Mouse (Mus musculus) gastrocnemius, adult 2 months (tissue): Measurements from ENCODE around the gene 2310034G01Rik. TPM values are rescaled to one million over a fixed set of nuclear protein-coding genes. Genes with fewer than 3 reads are reported as not detected.

Source experiments
- DNase-seq: peaks from one replicate; pipeline ENCODE4 v3.0.0; 2022
- H3K27ac ChIP-seq: fragments of 200-600 bp; 2 replicates; pipeline ENCODE4 v1.8.1; 2022; ENCODE audit warnings: mild to moderate bottlenecking
- H3K4me3 ChIP-seq: fragments of 200-600 bp; 2 replicates; pipeline ENCODE4 v1.8.1; 2022; ENCODE audit warnings: mild to moderate bottlenecking, moderate library complexity
- CTCF ChIP-seq: fragments of 200-600 bp; IDR thresholded peaks from 2 replicates; pipeline ENCODE4 v1.8.1; 2022; ENCODE audit warnings: antibody characterized with exemption, mild to moderate bottlenecking, moderate library complexity
- intact Hi-C: fragments of 180-260 bp; cut with DNase I; formaldehyde crosslinking; loops from one replicate; pipeline ENCODE4 v1.15.1; 2025
- long read RNA-seq, 2 experiments: library from polyadenylated mRNA; stranded (forward); transcript quantifications; one replicate each; pipeline ENCODE4 v2.0.0; 2021
- total RNA-seq, 2 experiments: library from RNA; stranded (reverse); gene quantifications; 2 replicates each; pipeline ENCODE4 v1.2.3; 2021

Gene 2310034G01Rik
- total RNA-seq, result under 1 TPM; 0.17 to 0.18 TPM
- long read RNA-seq, experiment 1, result 0 reads
- long read RNA-seq, experiment 2, result 0 reads

DNA sequence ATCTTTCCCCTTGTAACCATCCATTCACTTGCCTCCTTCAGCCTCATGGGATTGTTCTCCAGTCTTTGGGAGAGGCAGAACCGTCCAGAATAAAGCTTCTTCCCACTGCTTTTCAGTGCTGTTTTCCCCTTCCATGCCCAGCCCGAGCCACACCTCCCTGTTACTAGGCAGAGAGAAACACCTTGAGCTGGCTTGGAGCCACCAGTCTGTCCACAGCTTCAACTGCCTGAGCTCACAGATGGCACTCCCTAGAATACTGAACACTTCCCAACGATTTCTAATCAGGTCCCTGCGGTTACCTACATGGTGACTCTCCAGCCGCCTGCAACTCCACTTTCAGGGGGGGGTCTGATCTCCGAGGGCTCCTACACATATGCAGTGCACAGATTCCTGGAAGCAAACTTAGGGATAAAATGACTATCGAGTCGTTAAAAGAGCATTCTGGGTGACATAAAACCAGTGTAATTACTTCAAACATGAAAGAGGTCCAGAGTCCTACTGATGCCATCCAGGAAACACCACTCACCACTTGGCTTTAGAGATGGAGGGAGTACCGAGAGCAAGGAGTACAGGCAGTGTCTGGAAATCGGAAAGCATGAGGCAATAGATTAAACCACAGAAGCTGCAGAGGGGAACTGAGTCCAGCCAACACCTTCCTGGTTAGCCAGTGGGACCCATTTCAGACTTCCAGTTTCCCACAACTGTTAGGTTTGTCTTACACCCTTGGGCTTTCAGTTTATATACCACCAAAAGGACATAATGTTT is at the start of gene 2310034G01Rik:
TSS of gene 2310034G01Rik (minus strand) at position 135 of the 765 bp plus-strand sequence.
- H3K4me3 ChIP-seq, result peak within 1 kb of the TSS; percentile 92
- intact Hi-C loops, result no loop called here
- no peak for TF ChIP-seq CTCF
- peak within 1 kb of the TSS; percentile 86 for H3K27ac ChIP-seq
- no peak for DNase-seq

DNA sequence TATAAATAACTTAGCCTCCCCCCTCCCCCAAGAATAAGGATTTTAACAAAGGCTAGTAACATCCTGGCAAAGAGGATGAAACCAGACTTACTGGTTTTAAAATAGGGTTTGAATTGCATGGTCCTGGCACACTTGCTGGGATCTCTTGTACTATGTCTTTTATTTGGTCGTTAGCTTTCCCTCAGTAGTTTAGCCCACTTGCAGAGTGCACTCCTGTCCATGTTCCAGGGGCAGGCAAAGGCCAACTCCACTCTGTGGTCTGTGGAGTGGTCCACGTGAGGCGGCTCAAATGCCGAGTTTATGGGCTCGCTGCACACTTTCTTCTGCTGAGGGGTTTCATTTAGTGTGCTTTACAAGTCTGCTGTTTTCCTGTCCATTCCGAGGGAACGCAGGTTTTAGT is 49.8 kb upstream of the 2310034G01Rik start:
- no peak overlapping the region for H3K4me3 ChIP-seq
- no peak for TF ChIP-seq CTCF
- intact Hi-C loops, result no loop called here
- no peak overlapping the region for H3K27ac ChIP-seq
- DNase-seq, result no peak

DNA sequence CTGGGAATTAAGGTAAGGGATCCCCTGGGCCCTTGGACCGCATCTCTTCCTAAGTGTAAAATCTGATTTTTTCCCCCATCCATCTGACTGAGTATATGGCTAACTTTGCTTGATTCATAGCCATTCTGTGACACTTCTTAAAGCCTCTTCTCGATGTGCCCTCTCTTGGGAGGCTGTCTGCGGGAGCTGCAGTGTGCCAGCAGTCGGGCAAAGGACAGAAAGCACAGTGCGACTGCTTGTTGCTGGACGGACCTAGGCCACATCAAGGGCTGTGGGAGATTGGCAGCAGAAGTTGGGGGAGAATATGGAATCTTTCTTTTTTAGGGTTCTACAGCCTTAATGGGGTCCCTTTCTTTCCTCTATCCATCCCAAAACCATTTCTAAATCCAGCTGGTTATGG is 49.3 kb upstream of the 2310034G01Rik start:
- DNase-seq, result no peak
- H3K27ac ChIP-seq, result no peak overlapping the region
- intact Hi-C loops, result no loop called here
- H3K4me3 ChIP-seq, result no peak overlapping the region
- TF ChIP-seq CTCF, result no peak

DNA sequence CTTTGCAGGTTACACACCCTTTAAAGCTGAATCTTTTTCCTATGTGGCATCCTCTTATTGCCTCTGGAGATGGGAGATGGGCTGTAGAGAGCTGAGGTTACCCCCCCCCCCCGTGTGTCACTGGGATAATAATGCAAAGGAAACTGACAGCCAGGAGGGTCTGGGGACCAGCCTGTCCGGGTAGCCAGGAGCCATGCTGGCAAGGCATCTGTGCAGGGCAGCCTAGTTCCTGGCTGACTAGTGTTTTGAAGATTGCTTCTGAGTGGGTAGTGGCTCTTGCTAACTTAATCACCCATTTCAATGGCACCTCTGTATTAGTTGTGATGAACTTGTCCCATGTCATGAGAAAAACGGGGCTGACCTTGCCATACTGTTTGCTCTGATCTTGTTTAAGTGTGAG is 48.3 kb upstream of the 2310034G01Rik start:
- Histone ChIP-seq H3K4me3 (no peak overlapping the region; the same call in 1 of the 2 replicates), H3K27ac (no peak overlapping the region)
- DNase-seq, result no peak
- intact Hi-C loops, result no loop called here
- TF ChIP-seq CTCF, result no peak

DNA sequence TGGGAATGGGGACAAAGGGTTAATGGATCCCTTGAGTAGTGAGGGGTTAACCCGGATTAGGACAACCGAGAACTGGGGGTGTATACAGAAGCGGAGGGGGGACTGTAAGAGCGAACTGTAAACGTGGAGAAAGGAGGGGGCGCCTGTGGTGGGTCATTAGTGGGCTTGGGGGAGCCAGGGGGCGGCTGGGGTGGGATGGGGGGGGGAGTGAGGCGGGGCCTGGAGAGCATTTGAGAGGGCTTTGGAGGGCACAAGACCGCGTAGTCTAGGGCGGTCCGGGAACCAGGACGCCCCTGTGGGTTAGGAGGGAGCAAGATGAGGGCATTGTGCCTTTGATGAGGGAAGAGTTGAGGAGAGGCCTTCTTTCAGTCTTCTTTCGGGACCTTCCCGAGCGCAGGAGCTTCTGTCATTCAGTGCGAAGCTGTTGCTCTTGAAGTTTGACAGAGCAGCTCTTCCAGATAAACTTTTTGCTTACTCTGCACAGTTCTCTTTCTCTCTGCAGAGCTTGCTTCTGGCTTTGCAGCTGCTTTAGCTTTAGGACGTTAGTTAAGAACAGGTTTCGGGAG is 47.4 kb upstream of the 2310034G01Rik start:
- no peak for DNase-seq
- peak overlapping the region; percentile 91 for H3K27ac ChIP-seq
- intact Hi-C loops, result loop anchor here (1.0 to 2.0 kb wide), 2 partner anchors 47 to 55 kb away; no protein-coding TSS in a partner anchor
- H3K4me3 ChIP-seq, result peak overlapping the region; percentile 97
- no peak for TF ChIP-seq CTCF

DNA sequence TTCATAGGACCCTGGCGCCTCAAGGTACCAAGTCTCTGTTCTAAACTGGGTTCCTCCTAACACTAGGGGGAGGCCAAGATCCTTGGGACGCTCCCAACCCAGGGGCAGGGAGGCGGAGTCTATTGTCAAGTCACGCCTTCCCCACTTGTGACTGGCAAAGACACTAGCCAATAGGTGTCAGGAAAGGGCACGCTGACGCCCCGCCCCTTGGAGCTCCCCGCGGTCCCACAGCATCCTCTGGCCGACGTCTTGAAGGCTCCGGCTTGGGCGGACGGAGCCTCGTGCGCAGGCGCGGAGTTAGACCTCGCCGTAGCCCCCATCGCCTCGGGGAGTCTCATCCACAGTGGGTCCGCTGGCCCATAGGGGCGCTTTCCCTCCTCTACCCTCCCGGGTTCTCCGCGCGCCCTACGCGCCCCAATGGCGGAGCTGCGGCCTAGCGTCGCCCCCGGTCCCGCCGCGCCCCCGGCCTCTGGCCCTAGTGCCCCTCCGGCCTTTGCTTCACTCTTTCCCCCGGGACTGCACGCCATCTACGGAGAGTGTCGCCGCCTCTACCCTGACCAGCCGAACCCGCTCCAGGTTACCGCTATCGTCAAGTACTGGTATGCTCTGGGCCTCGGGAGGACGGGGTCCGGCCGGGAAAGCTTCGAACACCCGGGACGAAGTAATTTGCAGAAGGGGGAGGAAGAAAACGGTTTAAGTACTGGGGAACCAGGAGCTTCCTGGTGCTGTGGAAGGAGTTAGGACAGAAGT is 46.8 kb upstream of the 2310034G01Rik start, which contains the start of gene Sufu:
TSS of gene Sufu (plus strand) at position 211 of the 750 bp plus-strand sequence.
- peak; percentile 92 for TF ChIP-seq CTCF
- DNase-seq, result peak; percentile 98
- H3K27ac ChIP-seq, result peak within 1 kb of the TSS; percentile 95
- peak within 1 kb of the TSS; percentile 97 for H3K4me3 ChIP-seq
- intact Hi-C loops, result loop anchor here (1.0 to 2.0 kb wide), 2 partner anchors 47 to 56 kb away; no protein-coding TSS in a partner anchor

DNA sequence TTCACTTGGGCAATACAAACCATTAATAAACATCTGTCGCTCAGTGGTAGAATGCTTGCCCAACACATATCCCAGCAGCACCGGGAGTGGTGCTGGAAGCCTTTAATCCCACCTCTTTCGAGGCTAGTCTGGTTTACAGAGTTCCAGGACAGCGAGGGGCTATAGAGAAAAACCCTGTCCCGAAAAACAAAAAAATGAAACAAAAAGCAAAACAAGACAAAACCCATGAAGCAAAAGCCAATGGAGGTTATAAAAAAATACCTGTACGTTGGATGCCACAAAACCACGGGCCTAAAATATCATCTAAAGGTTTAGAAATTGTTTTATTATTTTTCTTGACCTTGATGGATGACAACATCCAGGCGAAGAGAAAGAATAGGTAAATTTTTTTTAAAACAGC is 46.0 kb upstream of the 2310034G01Rik start:
- no peak for TF ChIP-seq CTCF
- peak overlapping the region; percentile 97 for H3K4me3 ChIP-seq
- intact Hi-C loops, result loop anchor here (2.0 kb wide), 1 partner anchor 57 kb away; no protein-coding TSS in a partner anchor
- no peak for DNase-seq
- H3K27ac ChIP-seq, result peak overlapping the region; percentile 95

DNA sequence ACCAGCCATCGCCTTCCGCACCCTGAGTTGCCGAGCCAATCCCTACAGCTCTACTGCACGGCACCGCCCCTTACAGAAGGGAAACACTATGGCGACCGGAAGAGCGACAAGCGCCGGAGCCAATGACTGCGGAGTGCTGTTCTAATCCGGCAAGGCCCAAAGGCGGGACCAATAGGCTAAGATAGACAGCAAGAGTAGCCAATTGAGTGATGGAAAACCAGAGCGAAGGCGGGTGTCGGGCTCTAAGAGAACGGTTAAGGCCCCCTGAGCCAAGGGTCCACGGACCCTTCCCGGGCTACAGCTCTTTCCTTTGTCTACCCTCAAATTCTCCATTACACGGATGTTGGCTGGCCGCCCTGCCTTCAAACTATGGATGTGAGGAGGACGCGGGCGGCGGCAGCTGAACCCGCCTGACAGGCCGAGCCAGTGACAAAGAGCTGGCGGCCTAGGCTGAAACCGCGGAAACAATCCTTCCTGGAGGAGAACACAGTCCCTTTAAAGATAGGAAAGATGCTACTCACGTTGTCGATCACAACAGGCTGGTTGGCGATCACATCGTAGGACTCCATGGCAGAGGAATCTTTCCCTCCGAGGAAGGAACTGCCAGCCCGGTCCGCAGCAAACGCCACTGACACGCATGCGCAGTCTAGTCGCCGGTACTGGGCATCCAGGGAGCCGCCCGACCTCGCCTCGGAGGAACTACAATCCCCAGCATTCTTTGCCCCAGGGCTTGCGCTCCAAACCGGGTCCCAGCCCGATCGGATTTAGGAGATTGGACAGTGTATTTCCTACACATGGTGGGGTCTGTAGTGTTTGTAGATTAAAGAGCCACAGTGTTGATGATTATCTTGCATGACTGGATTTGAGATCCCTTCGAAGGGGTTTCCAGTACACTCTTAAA is 45.3 kb upstream of the 2310034G01Rik start, which contains the start of gene Actr1a:
TSS of gene Actr1a (minus strand) at position 640 of the 901 bp plus-strand sequence.
- H3K4me3 ChIP-seq, result peak within 1 kb of the TSS; percentile 97
- H3K27ac ChIP-seq, result peak within 1 kb of the TSS; percentile 95
- intact Hi-C loops, result loop anchor here (2.0 kb wide), 2 partner anchors 57 to 107 kb away; no protein-coding TSS in a partner anchor
- TF ChIP-seq CTCF, result no peak
- peak; percentile 98 for DNase-seq

DNA sequence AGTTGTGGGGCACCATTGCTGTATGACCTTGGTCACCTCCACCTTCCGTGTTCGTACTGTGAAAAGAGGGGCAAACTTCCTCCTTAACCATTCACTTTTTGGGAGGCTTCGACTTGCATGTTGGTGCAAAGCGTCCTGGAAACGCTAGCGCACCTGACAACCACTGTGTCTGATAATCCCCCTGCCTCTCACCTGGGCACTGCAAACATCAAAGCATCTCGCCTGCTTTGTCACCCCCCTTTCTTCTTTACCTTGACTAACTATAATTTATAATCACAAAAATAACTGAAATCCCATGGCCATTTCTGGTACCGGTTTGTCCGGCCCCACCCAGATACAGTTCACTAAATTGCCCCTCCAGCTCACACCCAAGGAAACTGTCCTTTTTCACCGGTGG is 44.6 kb upstream of the 2310034G01Rik start:
- no peak for DNase-seq
- Histone ChIP-seq H3K4me3 (peak overlapping the region; percentile 97), H3K27ac (peak overlapping the region; percentile 95)
- intact Hi-C loops, result loop anchor here (2.0 kb wide), 1 partner anchor 108 kb away; no protein-coding TSS in a partner anchor
- no peak for TF ChIP-seq CTCF

DNA sequence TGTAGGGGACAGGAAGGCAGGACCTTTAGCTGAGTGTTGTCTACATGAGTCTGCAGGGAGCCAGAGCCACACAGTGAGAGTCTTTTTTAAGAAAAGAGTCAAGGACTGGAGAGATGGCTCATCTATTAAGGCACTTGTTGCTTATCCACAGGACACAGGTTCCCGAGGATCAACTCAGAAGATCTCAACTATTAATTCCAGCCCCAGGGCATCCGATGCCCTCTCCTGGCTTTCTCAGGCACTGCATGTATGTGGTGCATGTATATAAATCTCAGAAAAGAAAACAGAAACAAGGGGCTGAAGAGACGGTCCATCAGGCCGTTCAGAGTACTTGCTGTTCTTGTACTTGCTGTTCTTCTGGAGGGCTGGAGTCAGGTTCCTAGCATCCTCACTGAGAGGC is 41.9 kb upstream of the 2310034G01Rik start:
- H3K4me3 ChIP-seq, result no peak overlapping the region
- peak; percentile 66 for TF ChIP-seq CTCF
- no peak for DNase-seq
- intact Hi-C loops, result no loop called here
- no peak overlapping the region for H3K27ac ChIP-seq

DNA sequence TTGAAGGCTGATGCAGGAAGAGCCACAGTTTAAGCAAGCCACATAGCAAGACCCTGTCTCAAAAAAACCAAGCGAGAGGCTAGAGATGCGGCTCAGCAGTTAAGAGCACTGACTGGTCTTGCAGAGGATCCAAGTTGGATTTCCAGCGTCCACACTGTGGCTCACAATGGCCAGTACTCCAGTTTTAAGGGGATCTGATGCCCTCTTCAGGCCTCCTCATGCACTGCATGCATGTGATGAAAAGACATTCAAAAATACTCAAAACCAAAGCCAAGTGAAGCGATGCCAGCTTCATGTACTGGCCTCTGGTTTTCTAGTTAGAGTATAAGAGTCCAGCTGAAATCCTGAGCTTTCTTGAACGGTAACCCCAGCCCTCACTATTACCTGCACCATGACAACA is 39.8 kb upstream of the 2310034G01Rik start:
- H3K27ac ChIP-seq, result no peak overlapping the region
- DNase-seq, result no peak
- intact Hi-C loops, result no loop called here
- peak; percentile 46 for TF ChIP-seq CTCF
- no peak overlapping the region for H3K4me3 ChIP-seq
